Mouse (Mus musculus): ENCODE results near the gene Zmym1. TPM values are rescaled to one million over a fixed set of nuclear protein-coding genes. Genes with fewer than 3 reads are reported as not detected.

Zmym1 gene
- polyA plus RNA-seq, 1 experiment from 2014 or later: 25.2 TPM

Other genes with a start within 250 kb of the Zmym1 start
- 34.5 and 38.6 TPM in 2 replicates for gene Zmym4, start 93.0 kb downstream of the Zmym1 start, polyA plus RNA-seq (2014; fragmentation: Nextera tagmentation; extraction: Ambion mirVana)
- gene Sfpq, start 39.8 kb downstream of the Zmym1 start, polyA plus RNA-seq (2014; fragmentation: Nextera tagmentation; extraction: Ambion mirVana): 104 and 110 TPM in 2 replicates
- 41.2 and 45.7 TPM in 2 replicates for gene Zmym6, start 16.2 kb upstream of the Zmym1 start, polyA plus RNA-seq (2014; fragmentation: Nextera tagmentation; extraction: Ambion mirVana)
- 16.4 and 17.5 TPM in 2 replicates for gene Tmem35b, start 62.5 kb upstream of the Zmym1 start, polyA plus RNA-seq (2014; fragmentation: Nextera tagmentation; extraction: Ambion mirVana)
- gene Dlgap3, start 108.1 kb upstream of the Zmym1 start, polyA plus RNA-seq (2014; fragmentation: Nextera tagmentation; extraction: Ambion mirVana): 21.8 and 26.0 TPM in 2 replicates
- 58.2 and 62.7 TPM in 2 replicates for gene Smim12, start 182.6 kb upstream of the Zmym1 start, polyA plus RNA-seq (2014; fragmentation: Nextera tagmentation; extraction: Ambion mirVana)

All from neural tube, embryonic 14.5 days (tissue).